Mouse (Mus musculus) forelimb bud, embryonic 11.5 days (tissue): ENCODE results near the gene Tbc1d10c.
"Not testable (repeated sequence)": the region's sequence is repeated elsewhere in the genome, so short reads cannot be mapped to it uniquely, and the experiment has no call there.

Source experiments
- DNase-seq: peaks from one replicate; pipeline ENCODE4 v3.0.0-alpha.2; 2012; ENCODE audit warnings: low read depth, low spot score

The Tbc1d10c gene

DNA sequence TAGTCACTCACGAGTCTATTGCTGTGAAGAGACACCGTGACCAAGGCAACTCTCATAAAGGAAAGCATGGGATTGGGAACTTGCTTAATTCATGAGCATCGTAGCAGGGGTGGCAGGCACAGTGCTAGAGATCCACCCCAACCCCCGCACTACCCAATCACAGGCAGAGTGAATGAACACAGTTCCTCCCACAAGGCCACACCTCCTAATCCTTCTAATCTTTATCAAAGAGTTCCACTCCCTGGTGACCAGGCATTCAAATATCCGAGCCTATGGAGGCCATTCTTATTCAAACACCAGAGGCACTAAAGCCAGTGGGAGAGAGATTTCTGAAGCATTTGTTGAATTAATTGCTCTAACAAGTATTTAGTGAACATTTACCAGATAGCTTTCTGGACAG, 45.1 kb downstream of the Tbc1d10c start:
- no peak for DNase-seq

DNA sequence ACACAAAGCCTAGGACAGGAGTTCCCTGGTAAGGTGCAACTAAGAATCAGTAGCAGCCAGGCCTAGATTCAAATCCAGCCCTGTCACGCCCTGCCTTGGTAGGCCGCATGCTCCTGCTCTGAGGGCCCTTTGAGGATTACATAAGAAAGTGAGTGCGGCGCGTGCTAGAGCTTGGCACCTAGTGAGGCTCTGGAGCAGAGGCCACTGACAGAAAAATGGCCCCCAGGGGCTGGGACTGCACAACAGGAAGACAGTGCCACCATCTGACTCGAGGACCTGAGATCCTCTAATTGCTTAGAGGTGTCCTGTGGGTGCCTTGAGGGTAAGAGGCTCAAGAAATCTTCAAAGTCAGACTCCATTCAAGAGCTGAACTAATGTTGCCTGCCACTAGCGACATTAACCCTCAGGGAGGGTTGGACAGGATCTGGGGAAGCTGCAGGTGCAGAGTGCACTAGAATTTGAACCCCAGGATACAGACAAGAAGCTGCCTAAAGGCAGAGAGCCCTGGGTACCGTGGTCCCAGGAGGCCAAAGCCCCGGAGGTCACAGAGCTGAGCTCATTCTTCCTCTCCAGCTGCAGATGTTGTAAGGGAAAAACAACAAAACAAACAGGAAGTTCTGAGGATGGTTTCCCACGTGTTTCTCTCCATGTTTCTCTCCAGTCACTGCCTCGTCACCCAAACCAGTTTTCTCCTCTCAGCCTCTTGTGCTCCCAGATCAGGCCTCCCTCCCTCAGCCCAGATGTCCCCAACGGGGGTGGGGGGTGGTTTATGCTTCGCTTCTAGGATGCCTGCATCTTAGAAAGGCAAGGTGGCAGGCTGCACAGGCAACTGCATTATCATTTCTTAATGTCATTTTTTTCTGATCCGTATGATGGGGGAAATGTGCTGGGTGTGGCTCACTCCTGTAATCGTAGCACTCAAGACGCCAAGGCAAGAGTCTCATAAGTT, 46.3 kb downstream of the Tbc1d10c start:
- no peak for DNase-seq

DNA sequence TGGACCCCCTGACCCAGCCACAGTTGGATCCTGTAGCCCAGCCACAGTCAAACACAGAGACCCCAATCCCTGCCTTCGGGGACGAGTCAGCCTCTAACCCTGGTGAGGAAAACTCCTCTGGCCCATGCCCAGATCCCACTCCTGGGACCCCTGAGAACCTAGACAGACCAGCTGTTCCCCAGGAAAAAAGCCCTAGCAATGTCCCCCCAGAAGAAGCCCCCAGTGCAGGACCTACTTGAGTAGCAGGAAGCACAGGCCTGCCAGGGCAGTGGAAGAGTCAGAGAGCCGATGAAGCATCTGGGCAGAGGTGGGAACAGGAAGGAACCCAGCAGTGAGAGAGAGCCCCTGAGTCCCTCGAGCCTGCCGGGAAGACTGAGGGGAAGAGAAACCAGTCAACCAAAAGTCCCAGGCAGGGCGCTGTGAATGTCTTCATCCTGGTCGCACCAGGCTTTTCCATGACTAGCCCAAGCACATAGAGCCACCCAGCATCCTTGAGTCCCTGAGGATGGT, 47.3 kb downstream of the Tbc1d10c start, which contains the start of gene Cabp4:
TSS of gene Cabp4 (minus strand) at position 275 of the 510 bp plus-strand sequence.
- DNase-seq, result no peak

DNA sequence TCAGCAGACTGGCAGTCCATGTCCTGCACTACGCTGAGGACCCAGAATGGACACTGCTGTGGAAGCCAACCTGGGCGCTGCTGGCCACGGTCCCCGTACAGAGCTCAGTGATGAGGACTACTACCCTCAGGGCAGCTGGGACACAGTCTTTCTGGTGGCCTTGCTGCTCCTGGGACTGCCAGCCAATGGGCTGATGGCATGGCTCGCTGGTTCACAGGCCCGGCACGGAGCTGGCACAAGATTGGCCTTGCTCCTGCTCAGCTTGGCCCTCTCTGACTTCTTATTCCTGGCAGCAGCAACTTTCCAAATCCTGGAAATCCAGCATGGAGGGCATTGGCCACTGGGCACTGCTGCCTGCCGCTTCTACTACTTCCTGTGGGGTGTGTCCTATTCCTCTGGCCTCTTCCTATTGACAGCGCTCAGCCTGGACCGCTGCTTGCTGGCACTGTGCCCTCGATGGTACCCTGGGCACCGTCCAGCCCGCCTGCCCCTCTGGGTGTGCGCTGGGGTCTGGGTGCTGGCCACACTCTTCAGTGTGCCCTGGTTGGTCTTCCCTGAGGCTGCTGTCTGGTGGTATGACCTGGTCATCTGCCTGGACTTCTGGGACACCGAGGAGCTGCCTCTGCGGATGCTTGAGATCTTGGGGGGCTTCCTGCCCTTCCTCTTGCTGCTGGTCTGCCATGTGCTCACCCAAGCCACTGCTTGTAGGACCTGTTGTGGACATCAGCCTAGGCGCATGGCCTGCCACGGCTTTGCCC, 48.5 kb downstream of the Tbc1d10c start:
- DNase-seq, result no peak

DNA sequence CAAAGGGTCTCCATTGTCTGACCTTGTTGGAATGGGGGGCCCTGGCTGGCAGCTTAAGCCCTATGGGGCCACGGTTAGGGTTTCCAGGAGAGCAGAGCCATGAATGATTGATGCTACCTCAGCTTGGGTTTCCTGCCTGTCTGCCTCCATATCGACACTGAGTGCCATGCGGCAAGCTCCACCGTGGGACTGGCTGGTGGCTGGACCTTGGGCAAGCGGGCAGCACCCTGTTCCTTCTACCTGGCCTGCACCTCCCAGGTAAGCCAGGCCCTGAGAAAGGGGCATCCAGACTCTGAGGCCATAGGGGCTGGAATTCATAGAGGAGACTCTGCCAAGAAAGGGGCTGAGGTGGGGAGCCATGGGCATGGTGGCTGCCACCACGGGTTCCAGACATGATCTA, 50.9 kb downstream of the Tbc1d10c start:
- DNase-seq, result no peak

DNA sequence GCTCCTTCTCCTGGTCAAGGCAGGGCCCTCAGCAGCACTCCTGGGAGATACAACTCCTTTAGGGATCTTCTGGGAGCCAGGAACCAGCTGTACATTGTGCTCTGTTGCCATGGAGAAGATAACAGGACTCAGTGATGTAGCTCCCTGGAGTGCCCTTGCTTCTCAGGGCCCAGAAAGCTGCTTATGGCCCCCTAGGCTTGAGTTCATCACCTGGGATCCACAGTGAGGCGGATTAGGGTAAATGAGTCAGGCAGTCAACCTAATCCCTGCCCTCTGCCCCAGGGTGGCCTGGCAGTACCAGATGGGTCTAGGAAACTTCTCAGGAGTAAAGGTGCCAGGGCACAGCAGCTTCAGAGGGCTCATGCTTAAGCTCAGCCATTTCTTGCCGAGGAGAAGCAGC, 51.6 kb downstream of the Tbc1d10c start, which contains the start of gene Gpr152:
TSS of gene Gpr152 (plus strand) at position 342 of the 400 bp plus-strand sequence.
- DNase-seq, result no peak

DNA sequence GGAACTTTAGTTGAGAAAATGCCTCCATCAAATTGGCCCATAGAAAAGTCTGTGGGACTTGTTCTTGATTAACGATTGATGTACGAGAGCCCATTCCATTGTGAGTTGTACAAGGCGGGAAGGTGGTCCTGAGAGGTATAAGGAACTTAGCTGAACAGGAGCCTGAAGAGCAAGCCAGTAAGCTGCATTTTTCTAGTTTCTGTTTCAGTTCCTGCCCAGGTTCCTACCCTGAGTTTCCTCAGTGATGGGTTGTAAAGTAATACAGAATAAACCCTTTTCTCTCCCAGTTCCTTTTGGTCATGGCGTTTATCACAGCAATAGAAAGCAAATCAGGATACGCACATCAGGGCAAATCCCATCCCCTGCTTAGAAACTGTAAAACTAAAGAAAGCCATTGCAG, 53.2 kb downstream of the Tbc1d10c start:
- no peak for DNase-seq

DNA sequence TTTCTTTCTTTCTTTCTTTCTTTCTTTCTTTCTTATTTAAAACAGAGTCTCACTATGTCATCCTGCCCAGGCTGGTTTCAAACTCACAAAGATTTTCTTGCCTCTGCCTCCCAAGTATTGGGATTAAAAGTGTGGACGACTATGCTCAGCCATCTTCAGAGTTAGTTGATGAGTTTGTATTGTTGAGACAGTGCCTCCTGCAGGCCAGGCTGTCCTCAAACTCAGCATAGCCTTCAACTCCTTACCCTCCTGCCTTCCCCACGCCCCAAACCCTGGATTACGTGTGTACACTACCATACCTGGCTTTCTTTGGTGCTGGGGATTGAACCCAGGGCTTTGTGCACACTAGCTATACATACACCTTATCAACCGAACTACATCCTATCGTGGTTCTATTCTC, 54.6 kb downstream of the Tbc1d10c start:
- DNase-seq, result no peak

DNA sequence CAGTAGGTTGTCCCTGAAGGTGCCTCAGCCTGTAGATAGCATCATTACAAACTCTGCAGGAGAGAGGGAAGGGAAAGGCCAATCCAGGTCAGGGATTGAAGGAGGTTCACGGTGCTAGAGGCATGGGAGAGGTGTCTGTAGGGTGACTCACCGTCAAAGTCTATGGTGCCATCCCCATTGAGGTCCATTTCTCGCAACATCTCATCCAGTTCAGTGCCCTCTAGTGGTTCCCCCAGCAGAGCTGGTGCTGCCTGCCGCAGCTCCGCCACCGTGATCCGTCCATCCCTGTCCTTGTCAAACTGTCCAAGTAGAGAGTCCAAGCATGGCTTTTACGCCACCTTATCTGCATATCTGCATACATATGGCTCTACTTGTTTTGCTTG, 55.1 kb downstream of the Tbc1d10c start:
- not testable (repeated sequence) for DNase-seq

DNA sequence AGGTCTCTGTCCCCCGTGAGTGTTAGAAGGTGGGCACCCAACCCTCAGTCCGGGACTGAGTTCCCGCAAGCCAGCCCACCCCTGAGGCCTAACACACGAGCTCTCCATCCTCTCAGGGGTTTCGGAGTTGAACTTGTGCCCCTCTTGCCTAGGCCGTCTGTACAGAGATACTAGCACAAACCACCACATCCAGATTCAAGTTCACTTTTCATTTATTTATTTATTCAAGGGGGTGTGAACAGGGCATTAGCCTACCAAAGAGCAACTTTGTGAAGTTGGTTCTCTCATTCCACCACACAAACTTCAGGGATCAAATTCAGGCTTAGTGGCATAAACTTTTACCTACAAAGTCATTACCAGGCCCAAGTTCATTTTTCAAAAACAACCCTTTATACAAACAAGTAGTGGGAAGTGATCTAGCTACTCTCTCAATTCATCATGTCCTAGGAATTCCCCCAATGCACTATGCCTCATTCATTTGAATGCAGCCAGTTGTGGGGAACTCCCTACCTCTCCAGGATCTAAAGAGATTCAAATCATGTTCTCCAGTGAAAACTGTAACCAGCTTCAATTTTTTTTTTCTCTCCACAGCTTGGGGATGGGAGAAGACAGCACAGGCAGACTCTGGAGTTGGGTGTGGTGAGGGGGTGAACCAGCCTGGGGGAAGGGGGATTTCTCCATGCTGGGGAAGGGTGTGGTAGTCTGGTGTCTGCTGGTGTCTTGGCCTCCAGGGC, 55.7 kb downstream of the Tbc1d10c start:
- DNase-seq, result not testable (repeated sequence)

DNA sequence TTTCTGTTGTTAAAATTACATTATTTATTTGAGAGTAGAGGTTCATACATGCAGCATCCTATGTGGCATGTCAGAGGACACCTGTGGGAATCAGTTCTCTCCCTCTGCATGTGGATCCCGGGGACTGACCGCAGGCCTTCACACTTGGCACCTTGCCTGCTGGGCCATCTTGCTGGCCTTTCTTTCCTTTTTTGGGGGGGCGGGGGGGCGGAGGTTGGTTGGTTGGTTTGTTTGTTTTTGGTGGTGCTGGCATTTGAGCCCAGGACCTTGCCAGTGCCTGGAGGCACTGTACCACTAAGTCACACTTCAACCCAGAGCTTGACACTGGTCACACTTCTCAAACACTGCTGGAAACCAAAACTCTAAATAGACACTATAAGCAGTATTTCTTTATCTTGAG, 56.7 kb downstream of the Tbc1d10c start:
- no peak for DNase-seq
